ENCODE assay signal across 7 mouse cellular contexts in the genomic region with DNA sequence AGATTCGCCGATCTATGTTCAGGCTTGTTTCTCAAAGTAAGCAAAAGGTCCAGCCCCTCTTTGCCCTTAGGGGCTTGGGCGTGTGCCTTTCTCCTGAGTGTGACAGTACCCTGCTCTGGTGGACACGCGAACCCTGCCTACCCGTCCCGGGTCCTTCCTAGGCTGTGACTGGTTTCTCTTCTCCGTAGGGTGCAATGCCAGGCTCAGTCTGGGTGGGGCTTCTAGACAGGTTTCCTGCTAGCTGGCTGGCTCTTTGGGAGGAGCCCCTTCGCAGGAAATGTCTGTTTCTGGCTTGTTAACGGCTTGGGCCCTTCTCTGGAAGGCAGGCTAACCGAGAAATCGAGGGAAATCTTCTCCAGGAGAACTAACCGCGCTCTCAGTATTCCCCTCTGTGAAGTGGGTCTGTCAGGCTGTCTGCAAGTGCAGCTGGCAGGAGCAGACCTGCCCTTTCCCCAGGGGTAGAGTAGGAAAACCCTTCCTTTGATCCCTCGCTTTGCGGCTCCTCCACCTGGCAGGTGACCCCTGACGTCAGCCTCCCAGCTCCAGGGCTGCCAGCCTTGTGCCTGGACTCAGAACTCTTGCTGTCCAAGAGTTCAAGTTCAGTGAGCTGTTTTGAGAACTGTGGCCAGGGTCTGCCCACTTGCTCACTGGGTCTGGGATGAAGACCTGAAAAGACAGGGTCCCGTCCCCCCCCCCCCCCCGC. TPM values are rescaled to one million over a fixed set of nuclear protein-coding genes. Genes with fewer than 3 reads are reported as not detected.
A peak's percentile ranks its signal among the peaks of the same experiment; 100 is the strongest.
DNase-seq lines count a peak whose midpoint lies in the region; ATAC-seq and TF ChIP-seq lines count a peak whose summit lies in the region.

No protein-coding gene starts in this region.

- peak overlapping the region; percentile 81 to 91 for H3K4me3 ChIP-seq in ES-E14 (ENCODE audit: insufficient read depth in 1 of 2, low read depth in 1 of 2, low read length in 2 of 2, poor library complexity in 1 of 2, severe bottlenecking in 1 of 2)
- H3K4me3 ChIP-seq in embryonic facial prominence, embryonic 10.5 days: peak overlapping the region; percentile 62
- peak overlapping the region; percentile 37 for H3K4me3 ChIP-seq in hindbrain, embryonic 12.5 days
- H3K4me3 ChIP-seq in limb, embryonic 15.5 days: peak overlapping the region; percentile 49
- H3K4me3 ChIP-seq in midbrain, embryonic 14.5 days (replicated peaks; ENCODE audit: low read depth, low read length): peak overlapping the region; percentile 42; the same call in 1 of the 2 replicates

- no peak for DNase-seq in ES-E14 (ENCODE audit: low read depth, low spot score)
- no peak for DNase-seq in embryonic facial prominence, embryonic 10.5 days (ENCODE audit: low spot score)
- no peak for DNase-seq in midbrain, embryonic 14.5 days
- no peak for DNase-seq in right cerebral cortex, adult 18-20 months
- no peak for DNase-seq in gastrocnemius, postnatal 36 days

- peaks cover 2 to 25% of the 10 kb centered on the region in 2 experiments; a peak in 3 of 4 replicates for H3K4me1 ChIP-seq in ES-E14 (ENCODE audit: control insufficient read depth in 2 of 2, insufficient read depth in 2 of 2, low read length in 2 of 2, poor library complexity in 1 of 2)
- peaks cover 37% of the 10 kb centered on the region for H3K4me1 ChIP-seq in embryonic facial prominence, embryonic 10.5 days
- peaks cover 18% of the 10 kb centered on the region for H3K4me1 ChIP-seq in hindbrain, embryonic 12.5 days
- peaks cover 24% of the 10 kb centered on the region for H3K4me1 ChIP-seq in limb, embryonic 15.5 days
- peaks cover 21% of the 10 kb centered on the region for H3K4me1 ChIP-seq in midbrain, embryonic 14.5 days (ENCODE audit: control insufficient read depth, insufficient read depth, low read length)

- intact Hi-C loops in gastrocnemius, postnatal 36 days (cut with DNase I): no loop called here

- H3K27ac ChIP-seq in ES-E14 (ENCODE audit: insufficient read depth, low read depth, low read length, poor library complexity, severe bottlenecking): no peak overlapping the region
- no peak overlapping the region for H3K27ac ChIP-seq in embryonic facial prominence, embryonic 10.5 days (replicated peaks)
- no peak overlapping the region for H3K27ac ChIP-seq in hindbrain, embryonic 12.5 days
- H3K27ac ChIP-seq in limb, embryonic 15.5 days: 0 out of 2 replicates have a peak overlapping the region, but pooled peaks have one; percentile 43
- H3K27ac ChIP-seq in midbrain, embryonic 14.5 days (replicated peaks; ENCODE audit: low read depth, low read length): no peak overlapping the region

- H3K36me3 ChIP-seq in ES-E14 (ENCODE audit: control insufficient read depth, insufficient read depth, low read length, poor library complexity, severe bottlenecking): peaks cover 19% of the 10 kb centered on the region
- no peaks in the 10 kb centered on the region for H3K36me3 ChIP-seq in embryonic facial prominence, embryonic 10.5 days (replicated peaks)
- H3K36me3 ChIP-seq in hindbrain, embryonic 12.5 days: no peaks in the 10 kb centered on the region
- H3K36me3 ChIP-seq in limb, embryonic 15.5 days: no peaks in the 10 kb centered on the region
- H3K36me3 ChIP-seq in midbrain, embryonic 14.5 days (ENCODE audit: control insufficient read depth, insufficient read depth, low read length): no peaks in the 10 kb centered on the region

- peak overlapping the region; percentile 84 for H3K9ac ChIP-seq in ES-E14 (ENCODE audit: insufficient read depth, low read depth, low read length, poor library complexity, severe bottlenecking)
- H3K9ac ChIP-seq in hindbrain, embryonic 12.5 days: no peak overlapping the region
- peak overlapping the region; percentile 48; the same call in 1 of the 2 replicates for H3K9ac ChIP-seq in limb, embryonic 15.5 days
- peak overlapping the region; percentile 47; the same call in 1 of the 2 replicates for H3K9ac ChIP-seq in midbrain, embryonic 14.5 days (replicated peaks; ENCODE audit: low read length)

- in situ Hi-C loops in ES-E14 (cut with MboI; ENCODE audit: low sequenced_read_pairs in 2 of 2, unreplicated experiment in 2 of 2): no loop called here

- 11% methylated on average over 19 of the region's 19 CpGs for WGBS in embryonic facial prominence, embryonic 10.5 days
- 10% methylated on average over 18 of the region's 19 CpGs for WGBS in hindbrain, embryonic 12.5 days
- 5% methylated on average over 17 of the region's 19 CpGs for WGBS in limb, embryonic 15.5 days
- 14% methylated on average over 19 of the region's 19 CpGs for WGBS in midbrain, embryonic 14.5 days

- peak overlapping the region; percentile 87 for H3K4me2 ChIP-seq in hindbrain, embryonic 12.5 days (replicated peaks)
- peak overlapping the region; percentile 96 for H3K4me2 ChIP-seq in limb, embryonic 15.5 days
- peak overlapping the region; percentile 78 for H3K4me2 ChIP-seq in midbrain, embryonic 14.5 days (ENCODE audit: low read length)

- H3K27me3 ChIP-seq in embryonic facial prominence, embryonic 10.5 days (replicated peaks; ENCODE audit: low read depth, poor library complexity, severe bottlenecking): peaks cover 58% of the 10 kb centered on the region
- peaks cover 59% of the 10 kb centered on the region for H3K27me3 ChIP-seq in hindbrain, embryonic 12.5 days
- peaks cover 24% of the 10 kb centered on the region; the same call in 1 of the 2 replicates for H3K27me3 ChIP-seq in limb, embryonic 15.5 days
- peaks cover 30% of the 10 kb centered on the region for H3K27me3 ChIP-seq in midbrain, embryonic 14.5 days (ENCODE audit: control insufficient read depth, insufficient read depth, low read length)

- ATAC-seq in hindbrain, embryonic 12.5 days (ENCODE audit: low FRiP score): no peak
- no peak for ATAC-seq in limb, embryonic 15.5 days (ENCODE audit: insufficient number of reproducible peaks, low FRiP score, low TSS enrichment, low read depth)
- ATAC-seq in midbrain, embryonic 14.5 days (ENCODE audit: low FRiP score, low TSS enrichment): no peak

- H3K9me3 ChIP-seq in ES-E14 (ENCODE audit: control insufficient read depth, insufficient read depth, low read depth, low read length): no peaks in the 10 kb centered on the region
- H3K9me3 ChIP-seq in embryonic facial prominence, embryonic 10.5 days: no peaks in the 10 kb centered on the region
- H3K9me3 ChIP-seq in hindbrain, embryonic 12.5 days (replicated peaks): no peaks in the 10 kb centered on the region
- no peaks in the 10 kb centered on the region for H3K9me3 ChIP-seq in limb, embryonic 15.5 days
- no peaks in the 10 kb centered on the region for H3K9me3 ChIP-seq in midbrain, embryonic 14.5 days (ENCODE audit: control insufficient read depth, low read length)

TF ChIP-seq in ES-E14, 5 proteins besides CTCF, POLR2A, EP300 and RAD21:
- TF ChIP-seq HCFC1 (IDR thresholded peaks at IDR 0.05; ENCODE audit: borderline replicate concordance, insufficient read depth, low read length) (no peak), MAFK (IDR thresholded peaks at IDR 0.05; ENCODE audit: insufficient read depth, low read depth, low read length) (no peak), ZNF384 (IDR thresholded peaks at IDR 0.05; ENCODE audit: low read depth, low read length) (no peak), CHD2 (IDR thresholded peaks at IDR 0.05; ENCODE audit: low read depth, low read length) (no peak), ZC3H11A (IDR thresholded peaks at IDR 0.05; ENCODE audit: borderline replicate concordance, low read depth, low read length) (no peak)

RNA-seq across cellular contexts. Expression of gene Ass1, which starts 0.8 kb away (rescaled TPM):
- 120 and 154 TPM in 2 replicates for total RNA-seq in ES-E14 (2012; rRNA removed)
- polyA plus RNA-seq in embryonic facial prominence, embryonic 10.5 days (2016; fragmentation: Nextera tagmentation; extraction: Ambion mirVana): 13.0 and 16.1 TPM in 2 replicates
- polyA plus RNA-seq in hindbrain, embryonic 12.5 days (2016; fragmentation: Nextera tagmentation; extraction: Ambion mirVana): 7.2 and 7.7 TPM in 2 replicates
- polyA plus RNA-seq in limb, embryonic 15.5 days (2015; fragmentation: Nextera tagmentation; extraction: Ambion mirVana): 44.1 and 45.8 TPM in 2 replicates
- polyA plus RNA-seq in midbrain, embryonic 14.5 days (2014; fragmentation: Nextera tagmentation; extraction: Ambion mirVana): 7.4 and 8.5 TPM in 2 replicates
- 1 to 10 TPM; 1.9 to 2.1 TPM for total RNA-seq in gastrocnemius, postnatal 36 days (2021)
